Mouse (Mus musculus): ENCODE measurements around the gene Txk.

Txk gene

GRCm38 (mm10) chr5:72752585-72752984 is at the start of gene Txk:
Gene Txk (minus strand): TSS chr5:72752777.
- in situ Hi-C loops (cut with MboI, MseI): loop anchor here in 1 of 2 experiments (5.0 kb wide), 1 partner anchor 90 kb away; no protein-coding TSS in a partner anchor

GRCm38 (mm10) chr5:72798563-72798962 is 46.0 kb upstream of the Txk start:
- in situ Hi-C loops (cut with MboI, MseI): no loop called here

GRCm38 (mm10) chr5:72796186-72796613 is 43.6 kb upstream of the Txk start:
- in situ Hi-C loops (cut with MboI, MseI): no loop called here

GRCm38 (mm10) chr5:72793309-72793850 is 40.8 kb upstream of the Txk start:
- in situ Hi-C loops (cut with MboI, MseI): no loop called here

- in situ Hi-C loops (cut with MboI, MseI): no loop called here
Measured at GRCm38 (mm10) chr5:72791789-72792188, 39.2 kb upstream of the Txk start.

- in situ Hi-C loops (cut with MboI, MseI): no loop called here
Measured at GRCm38 (mm10) chr5:72791386-72791785, 38.8 kb upstream of the Txk start.

- in situ Hi-C loops (cut with MboI, MseI): no loop called here
Measured at GRCm38 (mm10) chr5:72785451-72785850, 32.9 kb upstream of the Txk start.

- in situ Hi-C loops (cut with MboI, MseI): loop anchor here in 1 of 2 experiments (5.0 kb wide), 1 partner anchor 432 kb away; no protein-coding TSS in a partner anchor
Measured at GRCm38 (mm10) chr5:72784719-72785118, 32.1 kb upstream of the Txk start.

GRCm38 (mm10) chr5:72783957-72784356 is 31.4 kb upstream of the Txk start:
- in situ Hi-C loops (cut with MboI, MseI): loop anchor here in 1 of 2 experiments (5.0 kb wide), 1 partner anchor 432 kb away; no protein-coding TSS in a partner anchor

GRCm38 (mm10) chr5:72783123-72783522 is 30.5 kb upstream of the Txk start:
- in situ Hi-C loops (cut with MboI, MseI): loop anchor here in 1 of 2 experiments (5.0 kb wide), 1 partner anchor 431 kb away; no protein-coding TSS in a partner anchor

- in situ Hi-C loops (cut with MboI, MseI): loop anchor here in 1 of 2 experiments (5.0 kb wide), 1 partner anchor 429 kb away; no protein-coding TSS in a partner anchor
Measured at GRCm38 (mm10) chr5:72781776-72782175, 29.2 kb upstream of the Txk start.

- in situ Hi-C loops (cut with MboI, MseI): no loop called here
Measured at GRCm38 (mm10) chr5:72776595-72776994, 24.0 kb upstream of the Txk start.

GRCm38 (mm10) chr5:72776127-72776526 is 23.6 kb upstream of the Txk start:
- in situ Hi-C loops (cut with MboI, MseI): no loop called here

- in situ Hi-C loops (cut with MboI, MseI): no loop called here
Measured at GRCm38 (mm10) chr5:72769841-72770240, 17.3 kb upstream of the Txk start.

- in situ Hi-C loops (cut with MboI, MseI): no loop called here
Measured at GRCm38 (mm10) chr5:72763546-72763945, 11.0 kb upstream of the Txk start.

GRCm38 (mm10) chr5:72763025-72763424 is 10.4 kb upstream of the Txk start:
- in situ Hi-C loops (cut with MboI, MseI): no loop called here

GRCm38 (mm10) chr5:72761758-72762157 is 9.2 kb upstream of the Txk start:
- in situ Hi-C loops (cut with MboI, MseI): no loop called here

GRCm38 (mm10) chr5:72761237-72761636 is 8.7 kb upstream of the Txk start:
- in situ Hi-C loops (cut with MboI, MseI): no loop called here

- in situ Hi-C loops (cut with MboI, MseI): loop anchor here in 1 of 2 experiments (5.0 kb wide), 1 partner anchor 37 kb away; no protein-coding TSS in a partner anchor
Measured at GRCm38 (mm10) chr5:72758925-72759924, 6.6 kb upstream of the Txk start.

- in situ Hi-C loops (cut with MboI, MseI): loop anchor here in 1 of 2 experiments (5.0 kb wide), 1 partner anchor 35 kb away; no protein-coding TSS in a partner anchor
Measured at GRCm38 (mm10) chr5:72757155-72757773, 4.7 kb upstream of the Txk start.

GRCm38 (mm10) chr5:72755941-72756340 is 3.4 kb upstream of the Txk start:
- in situ Hi-C loops (cut with MboI, MseI): loop anchor here in 1 of 2 experiments (5.0 kb wide), 1 partner anchor 34 kb away; no protein-coding TSS in a partner anchor
